Comparison of ENCODE assay signal across 7 mouse cellular contexts in genomic region chr9:22051958-22052254, GRCm38 (mm10). TPM values are rescaled to one million over a fixed set of nuclear protein-coding genes. Genes with fewer than 3 reads are reported as not detected.
DNase-seq lines count a peak whose midpoint lies in the region; ATAC-seq and TF ChIP-seq lines count a peak whose summit lies in the region.

Elavl3 (minus strand) TSS chr9:22052023.

- peak within 1 kb of the TSS; percentile 80 for H3K4me2 ChIP-seq in hindbrain, embryonic 16.5 days (ENCODE audit: low read length)
- peak within 1 kb of the TSS; percentile 54 for H3K4me2 ChIP-seq in limb, embryonic 15.5 days

- no peaks in the 10 kb centered on the region for H3K36me3 ChIP-seq in testis, adult 2 months (ENCODE audit: control insufficient read depth, insufficient read depth, low read length)
- no peaks in the 10 kb centered on the region for H3K36me3 ChIP-seq in hindbrain, embryonic 16.5 days (ENCODE audit: control insufficient read depth, insufficient read depth, low read length)
- peaks cover 3% of the 10 kb centered on the region for H3K36me3 ChIP-seq in limb, embryonic 15.5 days

- peak within 1 kb of the TSS; percentile 89 for H3K9ac ChIP-seq in hindbrain, embryonic 16.5 days (ENCODE audit: low read depth, low read length)
- no peak within 1 kb of the TSS for H3K9ac ChIP-seq in limb, embryonic 15.5 days

- no peak within 1 kb of the TSS for H3K27ac ChIP-seq in testis, adult 2 months (ENCODE audit: control insufficient read depth, insufficient read depth, low read depth, low read length)
- H3K27ac ChIP-seq in hindbrain, embryonic 16.5 days (ENCODE audit: low read depth, low read length), result peak within 1 kb of the TSS; percentile 95
- no peak within 1 kb of the TSS for H3K27ac ChIP-seq in limb, embryonic 15.5 days

- peaks cover 32% of the 10 kb centered on the region for H3K4me1 ChIP-seq in testis, adult 2 months (ENCODE audit: control insufficient read depth, insufficient read depth, low read length)
- H3K4me1 ChIP-seq in hindbrain, embryonic 16.5 days (ENCODE audit: control insufficient read depth, insufficient read depth, low read depth, low read length), result peaks cover 36% of the 10 kb centered on the region
- H3K4me1 ChIP-seq in limb, embryonic 15.5 days, result peaks cover 25% of the 10 kb centered on the region

- H3K9me3 ChIP-seq in hindbrain, embryonic 16.5 days (ENCODE audit: control insufficient read depth, low read length), result no peaks in the 10 kb centered on the region
- no peaks in the 10 kb centered on the region for H3K9me3 ChIP-seq in limb, embryonic 15.5 days

- ATAC-seq in hindbrain, embryonic 16.5 days, result peak; percentile 68
- no peak for ATAC-seq in limb, embryonic 15.5 days (ENCODE audit: insufficient number of reproducible peaks, low FRiP score, low TSS enrichment, low read depth)

- TF ChIP-seq CTCF in testis, adult 2 months (IDR thresholded peaks at IDR 0.05; ENCODE audit: control insufficient read depth, insufficient read depth, insufficient replicate concordance, low read depth, low read length), result no peak

- WGBS in hindbrain, embryonic 16.5 days, result 1% methylated on average over 28 of the region's 28 CpGs
- WGBS in limb, embryonic 15.5 days, result under 1% methylated on average over 26 of the region's 28 CpGs

- H3K27me3 ChIP-seq in testis, adult 2 months (ENCODE audit: control insufficient read depth, insufficient read depth, low read length), result peaks cover 2% of the 10 kb centered on the region; the same call in 1 of the 2 replicates
- H3K27me3 ChIP-seq in hindbrain, embryonic 16.5 days (replicated peaks; ENCODE audit: control insufficient read depth, insufficient read depth, low read length), result no peaks in the 10 kb centered on the region
- peaks cover 85% of the 10 kb centered on the region for H3K27me3 ChIP-seq in limb, embryonic 15.5 days

- peak within 1 kb of the TSS; percentile 76 for H3K4me3 ChIP-seq in testis, adult 2 months (ENCODE audit: control insufficient read depth, low read depth, low read length)
- H3K4me3 ChIP-seq in hindbrain, embryonic 16.5 days (ENCODE audit: low read length), result peak within 1 kb of the TSS; percentile 82
- H3K4me3 ChIP-seq in limb, embryonic 15.5 days, result peak within 1 kb of the TSS; percentile 32

- no peak for DNase-seq in testis, postnatal 10 days (ENCODE audit: low spot score)
- peak; percentile 67 for DNase-seq in embryo, embryonic 10 days (ENCODE audit: low spot score)
- DNase-seq in right cerebral cortex, postnatal 25 days, result peak; percentile 87
- DNase-seq in urinary bladder, postnatal 14 days (ENCODE audit: low spot score), result no peak

- TF ChIP-seq POLR2A in testis, adult 2 months (IDR thresholded peaks at IDR 0.05; ENCODE audit: control insufficient read depth, low read depth, low read length), result no peak

RNA-seq across cellular contexts. Expression of gene Elavl3, which starts in this region (rescaled TPM):
- 1.8 and 1.9 TPM in 2 replicates for polyA plus RNA-seq in testis, adult 2 months (2012; rRNA removed)
- polyA plus RNA-seq in hindbrain, embryonic 16.5 days (2015; fragmentation: Nextera tagmentation; extraction: Ambion mirVana), result 77.8 and 80.4 TPM in 2 replicates
- 0.05 and 0.10 TPM in 2 replicates for polyA plus RNA-seq in limb, embryonic 15.5 days (2015; fragmentation: Nextera tagmentation; extraction: Ambion mirVana)

Comparison
In these comparisons a context has a peak if more than half of its experiments do, and no peak if none do; other contexts are left out.
1. RNA of gene Elavl3 (polyA plus RNA-seq): 77.8 to 80.4 TPM in hindbrain, embryonic 16.5 days; 1.8 to 1.9 TPM in testis, adult 2 months and 0.05 to 0.10 TPM in limb, embryonic 15.5 days; every median in the first group is over 10 times any median in the second.
2. H3K4me3 ChIP-seq: peak in every context shown above with its lines; median percentile 82 in hindbrain, embryonic 16.5 days; 76 in testis, adult 2 months; 32 in limb, embryonic 15.5 days.
3. DNase-seq: peak in embryo, embryonic 10 days (single experiment) and right cerebral cortex, postnatal 25 days (single experiment); none in testis, postnatal 10 days (single experiment) and urinary bladder, postnatal 14 days (single experiment).